Mouse (Mus musculus): ENCODE measurements around the gene Zfp810. TPM values are rescaled to one million over a fixed set of nuclear protein-coding genes. Genes with fewer than 3 reads are reported as not detected.
A peak's percentile ranks its signal among the peaks of the same experiment; 100 is the strongest.
"Not testable (repeated sequence)": the region's sequence is repeated elsewhere in the genome, so short reads cannot be mapped to it uniquely, and the experiment has no call there.

Zfp810 gene
- polyA plus RNA-seq, 1 experiment from 2014 or later: 20.7 TPM

GRCm38 (mm10) chr9:22322381-22323211 is 15.1 kb upstream of the Zfp810 start:
- H3K36me3 ChIP-seq (ENCODE audit: insufficient read depth, low read length): no peaks in the 10 kb centered on the region
- H3K4me2 ChIP-seq (replicated peaks; ENCODE audit: low read depth, low read length): no peak overlapping the region
- ATAC-seq (ENCODE audit: low FRiP score, low TSS enrichment): no peak
- H3K9ac ChIP-seq (replicated peaks; ENCODE audit: low read length): no peak overlapping the region
- no peaks in the 10 kb centered on the region; the same call in none of the 2 replicates for H3K9me3 ChIP-seq (ENCODE audit: low read length)
- no peak overlapping the region for H3K4me3 ChIP-seq (ENCODE audit: low read length)
- WGBS: 75% methylated on average over 8 of the region's 8 CpGs
- H3K27me3 ChIP-seq (ENCODE audit: insufficient read depth, low read length): no peaks in the 10 kb centered on the region
- H3K27ac ChIP-seq (ENCODE audit: low read length): no peak overlapping the region
- H3K4me1 ChIP-seq (ENCODE audit: insufficient read depth, low read length): peaks cover 5% of the 10 kb centered on the region

- H3K9me3 ChIP-seq (ENCODE audit: low read length): no peaks in the 10 kb centered on the region; the same call in none of the 2 replicates
- 83% methylated on average over 1 of the region's 1 CpGs for WGBS
- no peak overlapping the region for H3K4me2 ChIP-seq (replicated peaks; ENCODE audit: low read depth, low read length)
- H3K27me3 ChIP-seq (ENCODE audit: insufficient read depth, low read length): no peaks in the 10 kb centered on the region
- H3K9ac ChIP-seq (replicated peaks; ENCODE audit: low read length): no peak overlapping the region
- no peak for ATAC-seq (ENCODE audit: low FRiP score, low TSS enrichment)
- no peak overlapping the region for H3K4me3 ChIP-seq (ENCODE audit: low read length)
- H3K4me1 ChIP-seq (ENCODE audit: insufficient read depth, low read length): no peaks in the 10 kb centered on the region
- no peaks in the 10 kb centered on the region for H3K36me3 ChIP-seq (ENCODE audit: insufficient read depth, low read length)
- H3K27ac ChIP-seq (ENCODE audit: low read length): no peak overlapping the region
Observed at GRCm38 (mm10) chr9:22319109-22319508, 11.7 kb upstream of the Zfp810 start.

- H3K4me1 ChIP-seq (ENCODE audit: insufficient read depth, low read length); H3K27ac ChIP-seq (ENCODE audit: low read length); ATAC-seq (ENCODE audit: low FRiP score, low TSS enrichment); H3K27me3 ChIP-seq (ENCODE audit: insufficient read depth, low read length); H3K4me3 ChIP-seq (ENCODE audit: low read length); H3K4me2 ChIP-seq (replicated peaks; ENCODE audit: low read depth, low read length); H3K9ac ChIP-seq (replicated peaks; ENCODE audit: low read length); H3K36me3 ChIP-seq (ENCODE audit: insufficient read depth, low read length): not testable (repeated sequence)
- H3K9me3 ChIP-seq (ENCODE audit: low read length): peaks cover 14% of the 10 kb centered on the region
- WGBS: 71% methylated on average over 5 of the region's 5 CpGs
Observed at GRCm38 (mm10) chr9:22316047-22316446, 8.6 kb upstream of the Zfp810 start.

GRCm38 (mm10) chr9:22314066-22314465 is 6.6 kb upstream of the Zfp810 start:
- H3K4me1 ChIP-seq (ENCODE audit: insufficient read depth, low read length): no peaks in the 10 kb centered on the region
- no peak overlapping the region for H3K27ac ChIP-seq (ENCODE audit: low read length)
- no peak overlapping the region for H3K9ac ChIP-seq (replicated peaks; ENCODE audit: low read length)
- no peaks in the 10 kb centered on the region for H3K36me3 ChIP-seq (ENCODE audit: insufficient read depth, low read length)
- ATAC-seq (ENCODE audit: low FRiP score, low TSS enrichment): no peak
- no peak overlapping the region for H3K4me3 ChIP-seq (ENCODE audit: low read length)
- H3K27me3 ChIP-seq (ENCODE audit: insufficient read depth, low read length): no peaks in the 10 kb centered on the region
- peaks cover 25% of the 10 kb centered on the region for H3K9me3 ChIP-seq (ENCODE audit: low read length)
- 76% methylated on average over 3 of the region's 3 CpGs for WGBS
- H3K4me2 ChIP-seq (replicated peaks; ENCODE audit: low read depth, low read length): no peak overlapping the region

GRCm38 (mm10) chr9:22313218-22313617 is 5.8 kb upstream of the Zfp810 start:
- peaks cover 25% of the 10 kb centered on the region for H3K9me3 ChIP-seq (ENCODE audit: low read length)
- H3K4me3 ChIP-seq (ENCODE audit: low read length): no peak overlapping the region
- H3K36me3 ChIP-seq (ENCODE audit: insufficient read depth, low read length): no peaks in the 10 kb centered on the region
- no peak overlapping the region for H3K4me2 ChIP-seq (replicated peaks; ENCODE audit: low read depth, low read length)
- H3K27ac ChIP-seq (ENCODE audit: low read length): no peak overlapping the region
- no peak overlapping the region for H3K9ac ChIP-seq (replicated peaks; ENCODE audit: low read length)
- no peak for ATAC-seq (ENCODE audit: low FRiP score, low TSS enrichment)
- H3K4me1 ChIP-seq (ENCODE audit: insufficient read depth, low read length): no peaks in the 10 kb centered on the region
- WGBS: 78% methylated on average over 5 of the region's 5 CpGs
- H3K27me3 ChIP-seq (ENCODE audit: insufficient read depth, low read length): no peaks in the 10 kb centered on the region

GRCm38 (mm10) chr9:22309651-22310050 is 2.2 kb upstream of the Zfp810 start:
- Histone ChIP-seq H3K27me3 (ENCODE audit: insufficient read depth, low read length) (no peaks in the 10 kb centered on the region), H3K36me3 (ENCODE audit: insufficient read depth, low read length) (peaks cover 7% of the 10 kb centered on the region), H3K4me1 (ENCODE audit: insufficient read depth, low read length) (peaks cover 7% of the 10 kb centered on the region; the same call in 1 of the 2 replicates), H3K27ac (ENCODE audit: low read length) (no peak overlapping the region), H3K4me3 (ENCODE audit: low read length) (no peak overlapping the region), H3K4me2 (replicated peaks; ENCODE audit: low read depth, low read length) (no peak overlapping the region), H3K9me3 (ENCODE audit: low read length) (peaks cover 25% of the 10 kb centered on the region), H3K9ac (replicated peaks; ENCODE audit: low read length) (no peak overlapping the region)
- no peak for ATAC-seq (ENCODE audit: low FRiP score, low TSS enrichment)
- WGBS: 88% methylated on average over 5 of the region's 5 CpGs

- not testable (repeated sequence) for ATAC-seq (ENCODE audit: low FRiP score, low TSS enrichment); H3K27me3 ChIP-seq (ENCODE audit: insufficient read depth, low read length); H3K4me1 ChIP-seq (ENCODE audit: insufficient read depth, low read length)
- peak overlapping the region; percentile 87 for H3K4me2 ChIP-seq (replicated peaks; ENCODE audit: low read depth, low read length)
- WGBS: 11% methylated on average over 9 of the region's 9 CpGs
- H3K4me3 ChIP-seq (ENCODE audit: low read length): peak overlapping the region; percentile 83
- H3K9me3 ChIP-seq (ENCODE audit: low read length): peaks cover 35% of the 10 kb centered on the region
- H3K27ac ChIP-seq (ENCODE audit: low read length): peak overlapping the region; percentile 74
- H3K9ac ChIP-seq (replicated peaks; ENCODE audit: low read length): peak overlapping the region; percentile 96
- peaks cover 24% of the 10 kb centered on the region for H3K36me3 ChIP-seq (ENCODE audit: insufficient read depth, low read length)
Observed at GRCm38 (mm10) chr9:22307920-22308262, 443 bp upstream of the Zfp810 start.

- no peaks in the 10 kb centered on the region for H3K27me3 ChIP-seq (ENCODE audit: insufficient read depth, low read length)
- H3K36me3 ChIP-seq (ENCODE audit: insufficient read depth, low read length): peaks cover 33% of the 10 kb centered on the region
- 11% methylated on average over 6 of the region's 6 CpGs for WGBS
- peaks cover 27% of the 10 kb centered on the region for H3K9me3 ChIP-seq (ENCODE audit: low read length)
- ATAC-seq (ENCODE audit: low FRiP score, low TSS enrichment): no peak
- H3K9ac ChIP-seq (replicated peaks; ENCODE audit: low read length): peak overlapping the region; percentile 96
- H3K4me2 ChIP-seq (replicated peaks; ENCODE audit: low read depth, low read length): peak overlapping the region; percentile 87
- peak overlapping the region; percentile 72; the same call in 1 of the 2 replicates for H3K27ac ChIP-seq (ENCODE audit: low read length)
- peak overlapping the region; percentile 83 for H3K4me3 ChIP-seq (ENCODE audit: low read length)
- peaks cover 7% of the 10 kb centered on the region; the same call in 1 of the 2 replicates for H3K4me1 ChIP-seq (ENCODE audit: insufficient read depth, low read length)
Observed at GRCm38 (mm10) chr9:22306726-22307125, 722 bp downstream of the Zfp810 start.

GRCm38 (mm10) chr9:22302199-22302598 is 5.2 kb downstream of the Zfp810 start:
- ATAC-seq (ENCODE audit: low FRiP score, low TSS enrichment): no peak
- no peak overlapping the region for H3K4me2 ChIP-seq (replicated peaks; ENCODE audit: low read depth, low read length)
- peaks cover 69% of the 10 kb centered on the region for H3K36me3 ChIP-seq (ENCODE audit: insufficient read depth, low read length)
- no peak overlapping the region for H3K4me3 ChIP-seq (ENCODE audit: low read length)
- WGBS: 94% methylated on average over 1 of the region's 1 CpGs
- no peak overlapping the region for H3K9ac ChIP-seq (replicated peaks; ENCODE audit: low read length)
- H3K27me3 ChIP-seq (ENCODE audit: insufficient read depth, low read length): no peaks in the 10 kb centered on the region
- no peak overlapping the region for H3K27ac ChIP-seq (ENCODE audit: low read length)
- H3K9me3 ChIP-seq (ENCODE audit: low read length): peaks cover 10% of the 10 kb centered on the region
- peaks cover 7% of the 10 kb centered on the region; the same call in 1 of the 2 replicates for H3K4me1 ChIP-seq (ENCODE audit: insufficient read depth, low read length)

- Histone ChIP-seq H3K27me3 (ENCODE audit: insufficient read depth, low read length) (no peaks in the 10 kb centered on the region), H3K27ac (ENCODE audit: low read length) (no peak overlapping the region), H3K9ac (replicated peaks; ENCODE audit: low read length) (no peak overlapping the region), H3K4me3 (ENCODE audit: low read length) (no peak overlapping the region), H3K4me2 (replicated peaks; ENCODE audit: low read depth, low read length) (no peak overlapping the region), H3K36me3 (ENCODE audit: insufficient read depth, low read length) (peaks cover 81% of the 10 kb centered on the region), H3K9me3 (ENCODE audit: low read length) (peaks cover 69% of the 10 kb centered on the region), H3K4me1 (ENCODE audit: insufficient read depth, low read length) (no peaks in the 10 kb centered on the region)
- WGBS: 96% methylated on average over 4 of the region's 4 CpGs
- ATAC-seq (ENCODE audit: low FRiP score, low TSS enrichment): no peak
Observed at GRCm38 (mm10) chr9:22278733-22279132, 28.7 kb downstream of the Zfp810 start.
